Mouse (Mus musculus) left cerebral cortex, adult 2 months (tissue): ENCODE data around the gene Cdh16. TPM values are rescaled to one million over a fixed set of nuclear protein-coding genes. Genes with fewer than 3 reads are reported as not detected.
"Not testable (repeated sequence)": the region's sequence is repeated elsewhere in the genome, so short reads cannot be mapped to it uniquely, and the experiment has no call there.

Source experiments
- DNase-seq, 2 experiments: peaks; one replicate each; pipeline ENCODE4 v3.0.0; 2021 to 2022; ENCODE audit warnings: low spot score in 2 of 2, mixed read lengths in 1 of 2; ENCODE audit errors: extremely low spot score in 1 of 2
- H3K27ac ChIP-seq: fragments of 200-600 bp; 2 replicates; pipeline ENCODE4 v1.8.1; 2022
- H3K4me3 ChIP-seq: fragments of 200-600 bp; 2 replicates; pipeline ENCODE4 v1.8.1; 2022
- CTCF ChIP-seq: fragments of 200-600 bp; IDR thresholded peaks from 2 replicates; pipeline ENCODE4 v1.8.1; 2022; ENCODE audit warnings: antibody characterized with exemption, mild to moderate bottlenecking, moderate library complexity
- intact Hi-C: fragments of 180-260 bp; cut with DNase I; formaldehyde crosslinking; loops from one replicate; pipeline ENCODE4 v1.15.1; 2025
- total RNA-seq, 2 experiments: library from RNA; stranded (reverse); gene quantifications; 2 replicates each; pipeline ENCODE4 v1.2.3; 2021

The Cdh16 gene
- total RNA-seq, 2 experiments from 2014 or later = not detected

DNA sequence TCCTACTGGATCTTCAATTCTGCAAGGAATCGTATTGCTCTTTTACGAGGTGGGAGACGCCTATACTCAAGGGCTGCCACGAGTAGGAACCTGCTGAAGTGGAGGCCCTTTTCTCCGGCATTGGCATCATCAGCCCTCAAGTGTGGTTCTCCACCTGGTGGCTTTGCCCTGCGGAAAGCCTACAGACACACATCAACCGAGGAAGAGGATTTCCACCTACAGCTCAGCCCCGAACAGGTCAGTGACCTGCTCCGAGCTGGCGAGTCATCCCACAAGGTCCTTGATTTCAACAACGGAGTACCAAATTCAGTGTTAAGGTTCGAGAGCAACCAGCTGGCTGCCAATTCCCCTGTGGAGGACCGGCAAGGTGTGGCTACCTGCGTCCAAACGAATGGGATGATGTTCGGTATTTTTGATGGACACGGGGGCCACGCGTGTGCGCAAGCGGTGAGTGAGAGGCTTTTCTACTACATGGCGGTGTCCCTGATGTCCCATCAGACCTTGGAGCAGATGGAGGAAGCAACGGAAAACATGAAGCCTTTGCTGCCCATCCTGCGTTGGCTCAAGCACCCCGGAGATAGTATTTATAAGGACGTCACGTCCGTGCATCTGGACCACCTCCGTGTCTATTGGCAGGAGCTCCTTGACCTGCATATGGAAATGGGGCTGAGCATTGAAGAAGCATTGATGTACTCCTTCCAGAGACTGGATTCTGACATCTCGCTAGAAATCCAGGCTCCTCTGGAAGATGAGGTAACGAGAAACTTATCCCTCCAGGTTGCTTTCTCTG, 30.5 kb downstream of the Cdh16 start:
- no peak for DNase-seq
- intact Hi-C loops = no loop called here
- no peak for TF ChIP-seq CTCF
- no peak overlapping the region for H3K4me3 ChIP-seq
- H3K27ac ChIP-seq = no peak overlapping the region

GRCm38 (mm10) chr8:104592566-104592965, 31.6 kb downstream of the Cdh16 start:
- no peak overlapping the region for H3K27ac ChIP-seq
- intact Hi-C loops = no loop called here
- TF ChIP-seq CTCF = no peak
- DNase-seq = no peak
- no peak overlapping the region for H3K4me3 ChIP-seq

DNA sequence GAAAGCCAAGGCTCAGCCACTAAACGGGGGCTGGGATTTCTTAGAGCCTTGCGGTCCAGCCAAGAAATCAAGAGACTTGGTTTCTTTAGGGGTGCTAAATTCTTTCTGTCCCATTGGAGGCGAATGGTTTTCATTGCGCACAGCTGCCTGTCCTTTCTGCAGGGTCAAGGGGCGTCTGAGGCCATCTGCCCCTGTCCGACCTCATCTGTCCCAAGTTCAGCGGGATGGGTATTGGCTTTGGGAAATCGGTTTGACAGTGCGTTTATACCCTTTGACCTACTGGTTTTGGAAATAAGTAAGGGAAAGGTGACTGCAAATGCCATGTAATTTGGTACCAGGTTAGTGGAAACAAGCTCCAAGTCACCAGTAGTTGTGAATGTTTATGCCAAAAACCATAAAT, 32.3 kb downstream of the Cdh16 start:
- no peak for DNase-seq
- peak overlapping the region; percentile 72 for H3K4me3 ChIP-seq
- intact Hi-C loops = loop anchor here (2.0 kb wide), 1 partner anchor 49 kb away; the partner anchor contains the start of gene Ciao2b
- TF ChIP-seq CTCF = no peak
- peak overlapping the region; percentile 93 for H3K27ac ChIP-seq

DNA sequence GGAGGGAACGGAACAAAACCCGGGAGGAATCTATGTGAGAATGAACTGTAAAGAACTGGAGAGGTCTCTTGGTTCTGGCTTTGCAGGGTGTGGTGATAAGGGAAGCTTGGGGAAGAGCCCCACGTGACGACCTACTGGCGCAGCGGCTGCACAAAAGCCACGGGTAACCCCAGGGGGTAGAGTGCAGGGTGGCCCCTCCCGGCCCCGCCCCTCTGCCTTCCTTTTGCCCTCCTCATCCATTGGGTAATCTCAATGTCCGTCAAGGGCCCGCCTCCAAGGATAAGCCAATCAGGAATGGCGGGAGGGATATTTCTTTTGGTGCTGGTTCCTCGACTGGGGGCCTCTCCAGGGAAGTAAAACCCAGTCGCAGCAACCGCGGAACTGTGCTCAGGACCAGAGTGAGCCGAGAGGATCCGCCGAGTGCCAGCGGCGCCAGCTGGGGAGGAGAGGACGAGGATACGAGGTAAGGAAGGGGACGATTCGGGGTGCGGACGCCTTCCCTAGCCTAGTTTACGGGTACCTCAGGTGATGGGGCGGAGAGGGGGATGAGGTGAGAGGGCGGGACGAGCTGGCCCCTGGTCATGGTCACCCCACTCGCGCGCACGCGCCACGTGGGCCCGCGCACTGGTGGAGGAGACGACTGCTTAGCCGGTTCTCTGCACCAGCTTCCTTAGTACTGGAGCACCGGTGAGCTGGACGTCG, 32.9 kb downstream of the Cdh16 start, which contains the start of gene Pdp2:
TSS of gene Pdp2 (plus strand) at position 319 of the 702 bp plus-strand sequence.
- Histone ChIP-seq H3K4me3 (peak within 1 kb of the TSS; percentile 72), H3K27ac (peak within 1 kb of the TSS; percentile 93)
- intact Hi-C loops = loop anchor here (2.0 kb wide), 1 partner anchor 50 kb away; the partner anchor contains the start of gene Ciao2b
- TF ChIP-seq CTCF = no peak
- DNase-seq = peak; percentile 91 to 93

GRCm38 (mm10) chr8:104590284-104590683, 33.9 kb downstream of the Cdh16 start:
- H3K4me3 ChIP-seq = no peak overlapping the region
- no peak for TF ChIP-seq CTCF
- no peak for DNase-seq
- intact Hi-C loops = loop anchor here (2.0 kb wide), 1 partner anchor 51 kb away; the partner anchor contains the start of gene Ciao2b
- no peak overlapping the region for H3K27ac ChIP-seq

DNA sequence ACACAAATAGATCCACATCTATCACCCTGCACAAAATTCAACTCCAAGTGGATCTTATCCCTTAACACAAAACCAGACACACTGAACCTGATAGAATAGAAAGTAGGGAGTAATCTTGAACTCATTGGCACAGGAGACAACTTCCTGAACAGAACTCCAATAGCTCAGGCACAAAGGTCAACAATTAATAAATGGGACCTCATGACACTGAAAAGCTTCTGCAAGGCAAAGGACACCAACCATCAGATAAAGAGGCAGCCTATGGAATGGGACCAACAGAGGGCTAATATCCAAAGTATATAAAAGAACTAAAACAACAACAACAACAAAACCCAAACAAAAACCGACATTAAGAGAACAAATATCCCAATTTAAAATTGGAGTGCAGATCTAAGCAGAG, 39.7 kb downstream of the Cdh16 start:
- DNase-seq = no peak
- H3K27ac ChIP-seq = no peak overlapping the region
- TF ChIP-seq CTCF = no peak
- intact Hi-C loops = no loop called here
- no peak overlapping the region for H3K4me3 ChIP-seq

DNA sequence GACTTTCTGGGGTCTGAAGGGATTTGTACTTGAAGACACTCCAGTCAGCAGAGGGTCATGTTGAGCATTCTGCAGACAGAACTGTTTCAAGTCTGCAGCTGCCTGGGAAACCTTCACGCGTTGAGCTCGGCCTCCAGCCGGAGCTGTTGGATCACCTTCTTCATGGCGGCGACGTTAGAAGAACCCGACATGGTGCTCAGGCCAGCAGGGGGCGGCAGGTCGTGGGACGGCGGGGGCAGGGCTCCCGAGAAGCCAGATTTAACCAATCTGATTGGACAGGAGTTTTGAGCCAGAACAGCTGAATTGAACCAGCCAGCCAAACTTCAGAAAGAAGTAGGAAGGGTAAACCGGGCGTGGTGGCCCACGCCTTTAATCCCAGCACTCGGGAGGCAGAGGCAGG, 46.6 kb downstream of the Cdh16 start:
- intact Hi-C loops, DNase-seq, H3K27ac ChIP-seq: not testable (repeated sequence)

GRCm38 (mm10) chr8:104576820-104577219, 47.4 kb downstream of the Cdh16 start:
- DNase-seq = no peak
- intact Hi-C loops = no loop called here
- TF ChIP-seq CTCF = no peak
- H3K4me3 ChIP-seq = no peak overlapping the region
- H3K27ac ChIP-seq = no peak overlapping the region

More for the DNA sequence above, 46.6 kb downstream of the Cdh16 start:
- not testable (repeated sequence) for H3K4me3 ChIP-seq

DNA sequence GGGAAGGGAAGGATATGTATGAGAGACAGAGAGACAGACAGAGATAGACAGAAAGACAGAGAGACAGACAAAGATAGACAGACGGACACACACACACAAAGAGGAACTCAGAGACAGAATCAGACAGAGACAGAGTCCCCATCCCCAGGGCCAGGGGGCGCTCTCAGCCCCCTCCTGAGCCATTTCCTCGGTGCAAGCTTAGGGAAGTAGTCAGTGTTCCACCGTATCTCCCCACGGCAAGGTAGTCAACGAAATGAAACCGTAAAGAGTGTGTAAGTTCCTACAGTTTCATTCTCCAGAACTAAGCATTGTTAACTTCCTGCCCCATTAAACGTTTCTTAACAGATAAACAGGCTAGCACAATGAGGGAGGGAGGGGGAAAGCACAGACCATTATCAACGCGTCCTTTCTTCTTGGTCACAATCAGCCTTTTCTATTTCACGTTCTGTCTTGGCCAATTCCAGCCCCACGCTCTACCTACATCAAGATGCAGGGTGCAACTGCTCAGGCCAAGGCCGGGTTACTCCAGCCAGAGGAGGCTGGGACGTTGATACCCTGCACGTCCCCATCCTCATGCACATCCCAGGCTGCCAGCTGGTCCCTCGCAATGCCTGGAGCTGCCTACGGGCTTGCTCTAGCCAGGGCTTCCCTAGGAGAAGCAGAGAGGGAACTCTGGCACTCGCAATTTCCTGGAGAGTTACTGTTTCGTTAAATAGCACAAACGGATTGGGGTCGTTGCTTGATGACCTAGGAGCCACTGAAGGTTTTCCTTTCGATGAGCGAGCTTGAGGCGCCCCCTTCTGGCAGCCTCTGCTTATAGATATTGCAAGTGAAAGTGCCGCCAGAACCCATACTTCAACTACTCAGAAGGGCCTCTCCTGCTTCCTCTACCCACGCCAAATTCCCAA, 53.5 kb downstream of the Cdh16 start:
- Histone ChIP-seq H3K4me3 (peak overlapping the region; percentile 58), H3K27ac (peak overlapping the region; percentile 20; the same call in 1 of the 2 replicates)
- peak; percentile 78 to 84 for DNase-seq
- TF ChIP-seq CTCF = peak; percentile 86
- intact Hi-C loops = loop anchor here (2.0 kb wide), 2 partner anchors 36 to 226 kb away; partner anchors contain the start of genes Car7 and Nae1

GRCm38 (mm10) chr8:104569559-104569958, 54.6 kb downstream of the Cdh16 start:
- intact Hi-C loops = no loop called here
- DNase-seq = no peak
- no peak overlapping the region for H3K27ac ChIP-seq
- H3K4me3 ChIP-seq = no peak overlapping the region
- peak; percentile 61 for TF ChIP-seq CTCF

- H3K27ac ChIP-seq = no peak overlapping the region
- intact Hi-C loops = no loop called here
- DNase-seq = no peak
Measured at GRCm38 (mm10) chr8:104565457-104565798, 58.8 kb downstream of the Cdh16 start.

More at GRCm38 (mm10) chr8:104565457-104565798, 58.8 kb downstream of the Cdh16 start:
- no peak for TF ChIP-seq CTCF
- no peak overlapping the region for H3K4me3 ChIP-seq
